Mouse (Mus musculus) left cerebral cortex, postnatal 4 days (tissue): ENCODE results near the gene Exosc7. TPM values are rescaled to one million over a fixed set of nuclear protein-coding genes. Genes with fewer than 3 reads are reported as not detected.

ENCODE experiments used
- DNase-seq: peaks from one replicate; pipeline ENCODE4 v3.0.0-alpha.2; 2022
- intact Hi-C: fragments of 180-260 bp; cut with DNase I; formaldehyde crosslinking; loops from one replicate; pipeline ENCODE4 v1.15.1; 2025
- total RNA-seq, 2 experiments: library from RNA; stranded (reverse); gene quantifications; 2 replicates each; pipeline ENCODE4 v1.2.3; 2021

Exosc7 gene
- total RNA-seq, 2 experiments from 2014 or later, result 45.0 to 51.9 TPM

DNA sequence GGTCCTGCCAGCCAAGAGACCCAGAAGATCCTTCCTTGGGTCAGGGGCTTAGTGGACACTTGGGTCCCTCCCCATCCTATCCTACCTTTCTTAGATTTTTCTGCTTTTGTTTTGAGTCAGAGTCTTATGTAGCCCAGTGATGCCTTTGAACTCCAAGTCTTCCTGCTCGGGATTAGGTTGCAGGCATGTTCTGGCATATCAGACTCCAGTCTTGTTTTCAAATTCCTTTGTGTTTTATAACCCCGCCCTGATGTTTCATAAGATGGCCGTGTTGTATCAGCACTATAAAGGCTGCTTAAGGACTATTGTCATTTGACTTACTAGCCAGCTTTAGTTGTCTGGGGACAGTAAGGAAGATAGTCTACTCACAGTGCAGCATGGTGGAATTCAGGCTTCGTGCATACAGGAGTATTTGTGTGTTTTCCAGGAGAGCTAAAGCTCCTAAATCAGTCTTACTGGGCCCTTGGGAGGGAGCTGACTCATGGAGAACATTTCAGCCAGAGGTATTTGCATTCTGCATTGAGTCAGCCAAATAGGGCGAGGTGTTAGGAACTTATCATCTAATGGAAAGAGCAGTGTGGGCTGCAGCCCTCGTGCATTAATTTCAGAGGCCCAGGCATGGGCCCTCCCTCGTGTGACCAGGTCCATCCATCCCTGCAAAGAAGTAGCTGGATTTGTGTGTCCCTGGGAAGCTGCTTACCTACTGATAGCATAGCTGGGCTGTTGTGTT lies 24.1 kb downstream of the Exosc7 start:
- DNase-seq, result no peak
- intact Hi-C loops, result no loop called here

DNA sequence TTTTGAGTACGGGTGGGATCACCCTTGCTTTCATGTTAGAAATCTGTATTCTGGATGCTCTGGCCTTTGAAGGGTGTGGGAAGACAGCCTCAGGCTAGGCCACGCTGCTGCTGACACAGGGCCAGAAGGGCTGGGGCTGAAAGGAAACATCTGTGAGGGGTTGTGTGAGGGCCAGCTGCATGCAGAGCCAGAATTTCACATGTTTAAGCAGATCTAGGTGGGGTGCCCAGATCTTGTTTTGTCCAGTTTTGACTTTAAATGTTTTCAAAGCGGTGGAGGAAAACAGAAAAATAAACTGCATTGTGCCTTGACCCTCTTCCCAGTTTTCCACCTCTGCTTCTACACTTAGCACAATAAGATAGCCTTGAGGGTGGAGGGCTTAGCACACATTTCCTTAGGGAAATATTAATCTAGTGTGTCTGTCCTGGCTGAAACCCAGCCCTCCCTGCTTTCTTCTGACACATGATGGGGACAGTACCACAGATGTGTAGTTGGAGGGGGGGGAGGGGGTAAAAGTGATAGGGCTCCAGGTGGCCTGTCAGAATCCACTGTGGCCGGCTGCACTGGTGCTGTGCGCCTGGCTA lies 26.0 kb downstream of the Exosc7 start:
- intact Hi-C loops, result no loop called here
- DNase-seq, result peak; percentile 34

- intact Hi-C loops, result no loop called here
Measured at GRCm38 (mm10) chr9:123139887-123140614, 27.0 kb downstream of the Exosc7 start.

DNA sequence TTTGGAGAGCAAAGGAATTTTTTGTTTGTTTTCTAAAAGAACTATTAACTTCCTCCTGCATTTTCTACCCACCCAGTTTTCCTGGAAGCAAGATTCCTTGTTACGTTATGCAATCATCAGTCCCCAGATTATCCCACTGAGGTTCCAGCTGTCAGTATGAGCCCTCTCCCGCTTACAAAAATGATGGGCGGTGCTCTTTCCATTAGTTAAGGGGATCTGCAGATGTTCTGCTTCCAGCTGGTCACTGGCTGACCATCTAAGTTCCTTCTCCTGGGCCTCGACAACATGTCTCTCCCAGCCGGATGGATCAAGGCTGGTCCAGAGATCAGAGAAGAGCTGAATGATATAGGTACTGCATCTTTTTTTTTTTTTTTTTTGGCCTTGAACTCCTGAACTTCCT lies 35.4 kb downstream of the Exosc7 start:
- DNase-seq, result no peak
- intact Hi-C loops, result no loop called here

More at GRCm38 (mm10) chr9:123139887-123140614, 27.0 kb downstream of the Exosc7 start:
- DNase-seq, result no peak

GRCm38 (mm10) chr9:123150241-123151020 lies 37.4 kb downstream of the Exosc7 start, which contains the start of gene Clec3b:
TSS of gene Clec3b (plus strand) at chr9:123150946.
- intact Hi-C loops, result no loop called here
- DNase-seq, result peak; percentile 68

- no peak for DNase-seq
- intact Hi-C loops, result no loop called here
Measured at GRCm38 (mm10) chr9:123151561-123151960, 38.5 kb downstream of the Exosc7 start.

DNA sequence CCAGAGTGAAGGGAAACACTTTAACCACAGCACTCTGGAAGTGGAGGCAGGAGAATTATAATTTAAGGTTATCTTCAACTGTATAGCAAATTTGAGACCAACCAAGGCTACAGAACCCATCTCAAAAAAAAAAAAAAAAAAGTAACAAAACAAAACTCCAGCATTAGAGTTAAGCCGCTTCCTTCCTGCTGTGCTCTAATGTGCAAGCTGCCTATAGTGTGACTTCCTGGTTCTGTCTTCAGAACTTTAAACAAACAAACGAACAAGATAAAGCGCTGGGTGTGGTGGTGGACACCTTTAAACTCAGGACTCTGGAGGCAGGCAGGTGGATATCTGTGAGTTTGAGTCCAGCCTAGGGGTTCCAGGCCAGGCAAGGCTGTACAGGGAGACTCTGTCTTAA lies 39.0 kb downstream of the Exosc7 start:
- intact Hi-C loops, result no loop called here
- DNase-seq, result no peak

DNA sequence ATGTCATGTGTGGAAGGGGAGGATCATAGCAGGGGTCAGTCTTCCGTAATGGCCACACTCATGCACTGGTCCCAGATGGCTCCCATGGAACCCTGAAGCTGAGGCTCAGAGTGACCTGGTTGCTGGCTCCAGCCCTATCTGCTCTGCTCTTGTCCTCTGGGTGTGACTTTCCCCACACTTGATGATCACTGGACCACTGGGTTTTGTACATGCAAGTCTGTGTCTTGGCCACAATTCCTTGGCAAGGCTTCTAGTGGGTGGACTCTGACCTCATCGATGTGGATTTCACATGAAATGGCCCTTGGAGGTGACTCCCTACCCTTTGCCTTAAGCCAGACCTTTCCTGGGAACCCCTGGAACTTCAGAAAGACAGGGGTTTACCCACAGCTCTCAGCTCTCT lies 40.1 kb downstream of the Exosc7 start:
- intact Hi-C loops, result no loop called here
- DNase-seq, result no peak

DNA sequence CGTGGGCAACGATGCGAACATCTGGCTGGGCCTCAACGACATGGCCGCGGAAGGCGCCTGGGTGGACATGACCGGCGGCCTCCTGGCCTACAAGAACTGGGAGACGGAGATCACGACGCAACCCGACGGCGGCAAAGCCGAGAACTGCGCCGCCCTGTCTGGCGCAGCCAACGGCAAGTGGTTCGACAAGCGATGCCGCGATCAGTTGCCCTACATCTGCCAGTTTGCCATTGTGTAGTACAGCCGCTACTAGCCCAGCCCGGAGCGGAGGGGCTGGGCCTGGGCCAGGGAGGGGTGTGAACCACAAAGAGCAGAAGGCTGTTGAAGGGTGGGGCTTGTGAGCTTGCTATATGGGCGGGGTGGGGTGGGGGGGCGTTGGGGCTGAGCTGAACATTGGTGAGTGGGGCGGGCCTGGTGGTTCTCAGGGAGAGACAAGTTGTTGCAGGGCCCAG lies 43.9 kb downstream of the Exosc7 start:
- DNase-seq, result peak; percentile 79
- intact Hi-C loops, result loop anchor here (5.0 kb wide), 1 partner anchor 285 kb away; no protein-coding TSS in a partner anchor

- intact Hi-C loops, result loop anchor here (2.0 to 5.0 kb wide), 2 partner anchors 285 to 367 kb away; no protein-coding TSS in a partner anchor
Measured at GRCm38 (mm10) chr9:123157699-123158098, 44.7 kb downstream of the Exosc7 start.

GRCm38 (mm10) chr9:123158125-123158836 lies 45.3 kb downstream of the Exosc7 start:
- DNase-seq, result no peak
- intact Hi-C loops, result loop anchor here (2.0 to 5.0 kb wide), 2 partner anchors 284 to 367 kb away; no protein-coding TSS in a partner anchor

More at GRCm38 (mm10) chr9:123157699-123158098, 44.7 kb downstream of the Exosc7 start:
- peak; percentile 51 for DNase-seq

- intact Hi-C loops, result loop anchor here (2.0 to 5.0 kb wide), 2 partner anchors 283 to 365 kb away; no protein-coding TSS in a partner anchor
- peak; percentile 67 for DNase-seq
Measured at GRCm38 (mm10) chr9:123159330-123159729, 46.3 kb downstream of the Exosc7 start.

DNA sequence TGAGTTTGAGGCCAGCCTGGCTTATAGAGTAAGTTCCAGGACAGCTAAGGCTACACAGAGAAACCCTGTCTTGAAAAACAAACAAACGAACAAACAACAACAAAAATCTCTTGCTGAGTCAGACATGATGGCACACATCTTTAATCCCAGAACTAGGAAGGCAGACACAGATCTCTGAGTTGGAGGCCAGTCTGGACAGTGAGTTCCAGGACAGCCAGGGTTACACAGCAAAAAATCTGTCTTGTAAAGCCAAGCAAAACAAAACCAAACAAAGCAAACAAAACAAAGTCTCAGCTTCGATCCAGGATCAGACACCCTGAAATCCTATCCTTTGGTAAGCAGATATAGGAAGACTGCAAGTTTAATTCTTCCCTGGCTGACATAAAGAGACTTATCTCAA lies 48.8 kb downstream of the Exosc7 start:
- no peak for DNase-seq
- intact Hi-C loops, result no loop called here

GRCm38 (mm10) chr9:123162985-123163694 lies 50.1 kb downstream of the Exosc7 start:
- intact Hi-C loops, result loop anchor here (1.0 kb wide), 1 partner anchor 90 kb away; no protein-coding TSS in a partner anchor
- DNase-seq, result no peak

DNA sequence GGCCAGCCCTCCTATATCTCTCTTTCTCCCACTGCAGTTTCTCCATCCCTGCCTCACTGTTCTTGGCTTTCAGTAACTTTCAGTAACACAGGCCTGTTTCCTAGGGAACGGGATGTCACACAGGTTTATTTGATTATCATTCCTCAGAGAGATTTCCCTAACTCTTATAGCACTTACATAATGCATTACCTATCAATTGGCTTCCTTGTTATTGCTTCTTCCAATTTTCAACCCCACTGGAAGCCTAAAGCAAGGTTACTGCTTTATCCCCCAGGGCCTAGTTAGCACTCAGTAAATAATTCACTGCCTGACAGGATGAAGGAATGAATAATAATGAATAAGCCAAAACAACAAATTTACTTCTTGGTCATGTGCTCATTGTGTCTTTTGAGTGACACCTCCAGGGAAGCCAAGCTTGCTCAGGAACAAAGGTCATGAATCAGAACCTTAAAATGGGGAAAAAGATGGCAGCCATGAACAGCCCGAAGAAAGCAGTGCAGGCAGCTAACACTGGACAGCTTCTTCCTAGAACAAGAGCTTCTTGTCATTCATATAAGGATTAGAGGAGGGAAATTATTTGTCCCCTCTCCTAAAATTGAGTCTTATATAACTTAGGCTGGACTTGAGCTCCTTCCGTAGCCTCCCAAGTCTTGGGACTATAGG lies 52.9 kb downstream of the Exosc7 start:
- DNase-seq, result no peak
- intact Hi-C loops, result no loop called here

GRCm38 (mm10) chr9:123173760-123174159 lies 60.7 kb downstream of the Exosc7 start:
- intact Hi-C loops, result no loop called here
- DNase-seq, result no peak

DNA sequence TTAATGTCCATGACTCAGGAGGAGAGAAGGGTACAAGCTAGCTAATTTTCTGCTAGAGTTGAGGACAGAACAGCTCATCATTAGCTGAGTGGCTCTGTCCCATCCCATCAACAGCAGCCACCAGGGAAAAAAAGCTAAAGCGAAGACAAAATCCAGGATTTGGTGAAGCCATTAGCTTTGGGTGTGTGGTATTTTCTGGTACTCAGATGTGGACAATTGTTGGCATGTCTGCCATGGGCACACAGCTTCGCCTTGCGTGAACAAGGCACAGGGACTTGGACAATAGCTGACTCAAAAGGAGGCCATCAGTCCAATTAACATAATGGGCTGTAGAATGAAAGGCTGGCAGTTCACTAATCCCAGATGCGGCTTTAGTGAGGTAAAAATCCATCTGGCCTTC lies 61.3 kb downstream of the Exosc7 start:
- intact Hi-C loops, result no loop called here
- DNase-seq, result no peak

DNA sequence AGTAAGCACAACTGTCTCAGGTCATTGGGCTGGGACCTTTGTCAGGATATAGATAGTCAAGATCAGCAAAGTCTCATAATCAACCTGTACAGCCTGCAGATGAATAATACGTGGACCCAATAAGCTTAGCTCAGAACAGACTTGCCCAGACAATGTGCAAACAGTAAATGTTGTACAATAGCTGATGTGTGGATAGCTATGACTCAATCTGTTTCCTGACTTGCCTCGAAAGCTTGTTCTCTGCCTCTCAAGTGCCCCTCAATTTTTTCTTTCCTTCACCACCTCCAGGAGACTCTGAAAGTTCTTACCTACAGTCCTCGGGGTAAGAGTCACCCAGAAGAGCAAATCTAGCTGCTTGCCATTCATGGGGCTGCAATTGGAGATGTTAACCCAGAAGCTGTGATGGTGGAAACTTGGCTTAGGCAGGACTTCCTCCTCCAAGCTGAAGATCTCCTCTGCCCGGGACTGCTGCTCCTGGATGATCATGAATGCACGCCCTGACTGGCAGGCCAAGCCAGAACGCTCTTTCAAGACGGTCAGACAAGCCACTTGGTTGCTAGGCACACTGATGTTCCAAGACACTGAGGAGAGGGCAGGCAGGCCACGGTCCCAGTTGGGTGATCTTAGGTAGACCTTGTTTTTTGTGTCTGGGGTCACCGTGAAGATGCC lies 64.5 kb downstream of the Exosc7 start:
- intact Hi-C loops, result no loop called here
- no peak for DNase-seq
